Mouse (Mus musculus) midbrain, embryonic 13.5 days (tissue): ENCODE results near the gene Nfia. TPM values are rescaled to one million over a fixed set of nuclear protein-coding genes. Genes with fewer than 3 reads are reported as not detected.

Experiments used
- ATAC-seq: fragments of 200-750 bp; cut with Nextera tagmentation; 2 replicates; pipeline ENCODE4 v1.8.0; 2017; ENCODE audit warnings: mild to moderate bottlenecking, moderate TSS enrichment, moderate library complexity
- H3K27ac ChIP-seq: fragments of 300-500 bp; sonication (generic); 2 replicates; pipeline ENCODE4 v1.5.1; 2015; ENCODE audit warnings: inconsistent platforms, mild to moderate bottlenecking, moderate library complexity
- H3K27me3 ChIP-seq: fragments of 300-500 bp; sonication (generic); 2 replicates; pipeline ENCODE4 v1.6.1; 2015; ENCODE audit warnings: mild to moderate bottlenecking, inconsistent platforms
- H3K36me3 ChIP-seq: fragments of 300-500 bp; sonication (generic); 2 replicates; pipeline ENCODE4 v1.6.1; 2015; ENCODE audit warnings: mild to moderate bottlenecking, inconsistent platforms
- H3K4me1 ChIP-seq: fragments of 300-500 bp; sonication (generic); replicated peaks from 2 replicates; pipeline ENCODE4 v1.6.1; 2015; ENCODE audit warnings: inconsistent platforms
- H3K4me2 ChIP-seq: fragments of 300-500 bp; sonication (generic); replicated peaks from 2 replicates; pipeline ENCODE4 v1.6.1; 2015; ENCODE audit warnings: moderate library complexity, mild to moderate bottlenecking, inconsistent platforms
- H3K4me3 ChIP-seq: fragments of 300-500 bp; sonication (generic); replicated peaks from 2 replicates; pipeline ENCODE4 v1.5.1; 2015; ENCODE audit warnings: mild to moderate bottlenecking, inconsistent platforms
- H3K9ac ChIP-seq: fragments of 300-500 bp; sonication (generic); replicated peaks from 2 replicates; pipeline ENCODE4 v1.6.1; 2015; ENCODE audit warnings: mild to moderate bottlenecking, inconsistent platforms
- H3K9me3 ChIP-seq: fragments of 300-500 bp; sonication (generic); 2 replicates; pipeline ENCODE4 v1.6.1; 2016; ENCODE audit warnings: mild to moderate bottlenecking, inconsistent platforms
- WGBS: fragments of 180-500 bp; shearing (Covaris S2); methylation state at CpG from one replicate; pipeline ENCODE4 v1.1.7; 2015; 5-methylcytosine and 5-hydroxymethylcytosine counted together
- polyA plus RNA-seq: library from polyadenylated mRNA; unstranded; fragments of >200 nt; fragmentation: Nextera tagmentation; extraction: Ambion mirVana; gene quantifications from 2 replicates; pipeline ENCODE4 v1.2.1, GENCODE M21; 2015

The Nfia gene
- polyA plus RNA-seq, 1 experiment from 2014 or later, result 36.2 TPM

DNA sequence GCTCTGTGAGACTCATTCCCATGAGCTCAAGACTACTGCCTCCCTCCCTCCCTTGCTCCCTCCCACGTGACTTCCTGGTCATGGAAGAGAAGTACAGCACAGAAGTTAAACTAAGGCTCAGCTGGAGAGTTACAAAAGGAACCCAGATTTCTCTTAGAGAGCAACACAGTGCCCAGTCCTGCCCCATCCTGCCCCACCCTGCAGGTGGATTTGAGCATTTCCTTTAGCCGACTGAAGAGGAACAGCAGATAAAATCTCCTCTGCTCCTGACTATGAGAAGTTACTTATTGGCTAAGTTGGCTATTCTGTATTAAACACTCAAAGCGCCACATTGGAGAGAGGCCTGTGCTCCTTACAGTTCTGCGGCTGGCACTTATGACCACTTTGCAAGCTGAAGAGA is 314.4 kb downstream of the Nfia start:
- Histone ChIP-seq H3K4me3 (no peak overlapping the region), H3K9ac (no peak overlapping the region), H3K27me3 (0 out of 2 replicates have a peak, but pooled peaks cover 4% of the 10 kb centered on the region), H3K27ac (no peak overlapping the region), H3K4me2 (no peak overlapping the region), H3K4me1 (peaks cover 9% of the 10 kb centered on the region; the same call in 1 of the 2 replicates), H3K36me3 (no peaks in the 10 kb centered on the region; the same call in 1 of the 2 replicates), H3K9me3 (no peaks in the 10 kb centered on the region)
- no peak for ATAC-seq
- 77% methylated on average over 4 of the region's 4 CpGs for WGBS

DNA sequence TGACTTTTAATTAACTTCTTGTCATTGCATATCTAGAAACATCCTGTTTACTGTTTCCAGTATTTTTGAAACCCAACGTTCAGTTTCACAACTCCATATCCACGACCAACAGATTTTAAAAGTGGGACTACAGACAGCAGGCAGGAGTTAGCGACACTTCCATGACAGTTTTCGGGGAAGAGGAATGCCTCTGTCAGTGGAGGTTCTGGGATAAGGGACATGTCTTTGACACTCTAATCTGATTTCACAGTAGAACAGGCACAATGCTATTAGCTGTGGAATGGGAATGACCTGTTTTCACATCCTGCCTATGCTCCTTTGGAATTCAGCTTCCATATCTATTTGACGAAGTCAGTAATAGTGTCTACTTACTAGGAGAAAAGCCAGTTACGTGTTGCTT is 317.5 kb downstream of the Nfia start:
- no peaks in the 10 kb centered on the region; the same call in 1 of the 2 replicates for H3K36me3 ChIP-seq
- H3K4me3 ChIP-seq, result no peak overlapping the region
- no peak overlapping the region for H3K27ac ChIP-seq
- 0 out of 2 replicates have a peak, but pooled peaks cover 4% of the 10 kb centered on the region for H3K27me3 ChIP-seq
- ATAC-seq, result no peak
- H3K4me1 ChIP-seq, result peaks cover 24% of the 10 kb centered on the region
- 41% methylated on average over 6 of the region's 6 CpGs for WGBS
- H3K9ac ChIP-seq, result no peak overlapping the region
- no peaks in the 10 kb centered on the region for H3K9me3 ChIP-seq
- no peak overlapping the region for H3K4me2 ChIP-seq

GRCm38 (mm10) chr4:98090586-98090985 is 318.1 kb downstream of the Nfia start:
- H3K4me2 ChIP-seq, result no peak overlapping the region
- no peak overlapping the region for H3K9ac ChIP-seq
- no peaks in the 10 kb centered on the region; the same call in 1 of the 2 replicates for H3K36me3 ChIP-seq
- no peak overlapping the region for H3K27ac ChIP-seq
- no peaks in the 10 kb centered on the region for H3K9me3 ChIP-seq
- H3K4me3 ChIP-seq, result no peak overlapping the region
- peaks cover 24% of the 10 kb centered on the region for H3K4me1 ChIP-seq
- 0 out of 2 replicates have a peak, but pooled peaks cover 4% of the 10 kb centered on the region for H3K27me3 ChIP-seq
- ATAC-seq, result no peak
- 74% methylated on average over 3 of the region's 3 CpGs for WGBS

DNA sequence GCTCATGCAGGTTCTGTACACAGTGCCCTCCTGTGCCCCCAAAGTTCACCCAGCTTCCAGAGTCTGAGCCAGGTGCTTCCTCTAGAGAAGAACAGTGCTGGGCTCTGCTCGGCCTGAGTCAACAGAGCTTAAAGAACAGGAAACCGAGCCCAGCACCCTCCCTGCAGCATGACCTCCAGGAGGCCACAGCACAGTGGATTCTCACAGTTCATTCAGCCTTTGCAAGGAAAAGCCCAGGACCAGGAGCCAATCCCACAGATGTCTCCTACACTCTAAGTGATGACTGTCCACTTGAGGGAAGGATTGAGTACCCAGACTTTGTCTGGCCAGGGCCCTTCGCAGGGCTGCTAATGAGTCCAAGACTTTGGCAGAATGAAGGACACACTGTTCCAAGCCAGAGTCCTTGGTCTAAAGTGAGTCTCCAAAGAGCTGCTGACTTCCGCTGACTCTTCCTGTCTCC is 318.9 kb downstream of the Nfia start:
- no peak overlapping the region for H3K4me3 ChIP-seq
- 0 out of 2 replicates have a peak overlapping the region, but pooled peaks have one; percentile 4 for H3K27ac ChIP-seq
- 0 out of 2 replicates have a peak, but pooled peaks cover 4% of the 10 kb centered on the region for H3K27me3 ChIP-seq
- no peak overlapping the region for H3K4me2 ChIP-seq
- no peaks in the 10 kb centered on the region; the same call in 1 of the 2 replicates for H3K36me3 ChIP-seq
- 72% methylated on average over 4 of the region's 4 CpGs for WGBS
- peak; percentile 19; the same call in 1 of the 2 replicates for ATAC-seq
- peaks cover 24% of the 10 kb centered on the region for H3K4me1 ChIP-seq
- no peaks in the 10 kb centered on the region for H3K9me3 ChIP-seq
- H3K9ac ChIP-seq, result no peak overlapping the region

DNA sequence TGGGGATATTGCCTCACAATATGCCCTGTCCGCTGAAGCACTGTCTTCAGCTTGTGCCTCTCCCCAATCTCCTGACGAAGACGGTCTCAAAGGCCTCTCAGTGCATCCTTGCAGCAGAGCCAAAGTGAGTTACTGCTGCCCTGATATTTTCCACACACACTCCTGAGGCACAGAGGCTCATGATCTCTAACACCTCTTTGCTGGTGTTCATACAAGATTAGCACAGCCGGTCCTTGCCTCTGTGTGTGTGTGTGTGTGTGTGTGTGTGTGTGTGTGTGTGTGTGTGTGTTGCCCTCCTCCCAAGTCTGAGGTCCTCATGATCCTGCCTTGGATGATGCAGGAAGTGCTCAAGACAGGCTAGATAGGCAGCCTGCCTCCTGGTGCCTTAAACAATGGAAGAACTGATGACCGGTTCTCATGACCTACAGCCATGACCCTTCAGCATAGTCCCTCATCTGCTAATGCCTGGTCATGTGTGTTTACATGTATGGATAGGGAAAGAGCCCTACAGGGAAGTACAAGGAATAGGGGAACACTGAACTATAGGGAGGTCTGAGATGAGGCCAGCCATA is 319.5 kb downstream of the Nfia start:
- Histone ChIP-seq H3K9me3 (no peaks in the 10 kb centered on the region), H3K4me3 (no peak overlapping the region), H3K27me3 (0 out of 2 replicates have a peak, but pooled peaks cover 4% of the 10 kb centered on the region), H3K36me3 (no peaks in the 10 kb centered on the region; the same call in 1 of the 2 replicates), H3K27ac (0 out of 2 replicates have a peak overlapping the region, but pooled peaks have one; percentile 4), H3K4me2 (no peak overlapping the region), H3K4me1 (peaks cover 24% of the 10 kb centered on the region), H3K9ac (no peak overlapping the region)
- no peak for ATAC-seq
- WGBS, result 86% methylated on average over 5 of the region's 5 CpGs

GRCm38 (mm10) chr4:98094112-98094805 is 321.7 kb downstream of the Nfia start:
- WGBS, result 16% methylated on average over 19 of the region's 19 CpGs
- Histone ChIP-seq H3K4me1 (peaks cover 33% of the 10 kb centered on the region), H3K27ac (peak overlapping the region; percentile 47; the same call in 1 of the 2 replicates), H3K9ac (no peak overlapping the region), H3K4me3 (peak overlapping the region; percentile 26), H3K36me3 (no peaks in the 10 kb centered on the region; the same call in 1 of the 2 replicates), H3K27me3 (0 out of 2 replicates have a peak, but pooled peaks cover 4% of the 10 kb centered on the region), H3K9me3 (no peaks in the 10 kb centered on the region), H3K4me2 (peak overlapping the region; percentile 46)
- ATAC-seq, result peak; percentile 51

DNA sequence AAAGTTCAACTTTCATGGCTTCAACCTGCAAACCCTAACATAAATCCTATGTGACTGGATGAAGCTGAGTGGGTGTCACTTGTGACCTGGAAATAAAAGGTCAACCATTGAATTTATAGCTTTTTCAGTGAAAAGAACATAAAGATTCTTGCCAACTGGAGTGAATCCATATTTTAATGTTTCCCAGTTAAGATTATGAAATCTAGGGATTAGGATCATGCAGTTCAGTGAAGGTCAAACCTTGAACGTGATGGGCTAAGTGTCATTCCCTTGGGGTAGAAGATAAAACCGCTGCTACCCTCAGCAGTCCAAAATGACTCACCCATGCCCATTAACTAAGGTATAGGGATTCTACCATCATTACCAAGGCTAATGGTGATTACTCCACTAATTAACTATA is 322.5 kb downstream of the Nfia start:
- Histone ChIP-seq H3K9me3 (no peaks in the 10 kb centered on the region), H3K9ac (no peak overlapping the region), H3K4me2 (no peak overlapping the region), H3K36me3 (no peaks in the 10 kb centered on the region; the same call in 1 of the 2 replicates), H3K4me1 (peaks cover 36% of the 10 kb centered on the region), H3K4me3 (no peak overlapping the region), H3K27ac (no peak overlapping the region), H3K27me3 (0 out of 2 replicates have a peak, but pooled peaks cover 4% of the 10 kb centered on the region)
- no peak for ATAC-seq
- 73% methylated on average over 2 of the region's 2 CpGs for WGBS

- no peak overlapping the region for H3K4me3 ChIP-seq
- no peak for ATAC-seq
- no peak overlapping the region for H3K9ac ChIP-seq
- H3K36me3 ChIP-seq, result no peaks in the 10 kb centered on the region
- no peak overlapping the region for H3K27ac ChIP-seq
- H3K9me3 ChIP-seq, result no peaks in the 10 kb centered on the region
- peaks cover 50% of the 10 kb centered on the region for H3K4me1 ChIP-seq
- WGBS, result 86% methylated on average over 4 of the region's 4 CpGs
- no peaks in the 10 kb centered on the region for H3K27me3 ChIP-seq
- H3K4me2 ChIP-seq, result no peak overlapping the region
These were observed 324.6 kb downstream of the Nfia start for GRCm38 (mm10) chr4:98097013-98097566.

DNA sequence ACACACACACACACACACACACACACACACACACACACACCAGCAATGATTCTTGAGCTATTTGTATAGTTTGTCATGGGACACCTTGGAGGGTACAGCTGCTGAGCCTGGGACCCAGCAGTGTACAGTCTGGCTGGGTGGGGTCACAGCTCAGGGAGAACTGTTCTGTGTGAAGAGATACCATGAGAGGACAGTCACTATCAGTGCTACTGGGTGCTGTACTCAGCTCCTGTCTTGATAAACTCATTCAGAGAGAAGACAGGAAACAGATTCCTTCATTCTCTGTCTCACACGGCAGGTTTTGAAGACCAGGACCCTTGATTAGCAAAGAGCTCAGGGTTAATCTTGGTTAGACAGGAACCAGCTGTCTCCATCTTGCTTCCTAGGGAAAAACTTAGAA is 326.1 kb downstream of the Nfia start:
- Histone ChIP-seq H3K4me2 (no peak overlapping the region), H3K27ac (0 out of 2 replicates have a peak overlapping the region, but pooled peaks have one; percentile 33), H3K9me3 (no peaks in the 10 kb centered on the region), H3K4me1 (peaks cover 60% of the 10 kb centered on the region), H3K9ac (no peak overlapping the region), H3K4me3 (no peak overlapping the region), H3K27me3 (no peaks in the 10 kb centered on the region), H3K36me3 (no peaks in the 10 kb centered on the region)
- ATAC-seq, result no peak
- WGBS, result 50% methylated on average over 1 of the region's 1 CpGs

- peak; percentile 38; the same call in 1 of the 2 replicates for ATAC-seq
- H3K4me3 ChIP-seq, result no peak overlapping the region
- no peaks in the 10 kb centered on the region for H3K27me3 ChIP-seq
- no peaks in the 10 kb centered on the region for H3K9me3 ChIP-seq
- WGBS, result 23% methylated on average over 5 of the region's 5 CpGs
- H3K4me2 ChIP-seq, result no peak overlapping the region
- H3K9ac ChIP-seq, result no peak overlapping the region
- peaks cover 60% of the 10 kb centered on the region for H3K4me1 ChIP-seq
- no peaks in the 10 kb centered on the region for H3K36me3 ChIP-seq
- no peak overlapping the region for H3K27ac ChIP-seq
These were observed 326.9 kb downstream of the Nfia start for GRCm38 (mm10) chr4:98099433-98099832.

GRCm38 (mm10) chr4:98101153-98102096 is 328.9 kb downstream of the Nfia start:
- Histone ChIP-seq H3K4me2 (no peak overlapping the region), H3K27me3 (peaks cover 5% of the 10 kb centered on the region; the same call in 1 of the 2 replicates), H3K9ac (peak overlapping the region; percentile 33; the same call in 1 of the 2 replicates), H3K36me3 (no peaks in the 10 kb centered on the region), H3K9me3 (no peaks in the 10 kb centered on the region), H3K27ac (peak overlapping the region; percentile 66), H3K4me1 (peaks cover 76% of the 10 kb centered on the region), H3K4me3 (no peak overlapping the region)
- no peak for ATAC-seq
- 36% methylated on average over 10 of the region's 10 CpGs for WGBS
